Mouse (Mus musculus) CH12.LX (cell line): Measurements from ENCODE around the gene 4930505A04Rik.

Source experiments
- CHD1 ChIP-seq: IDR thresholded peaks from 2 replicates; pipeline ENCODE4 v1.6.1; 2012; ENCODE audit warnings: low read depth, low read length, improper control_type of control experiment, inconsistent platforms
- CHD2 ChIP-seq: IDR thresholded peaks from 2 replicates; pipeline ENCODE4 v1.6.1; 2011; ENCODE audit warnings: low read length, improper control_type of control experiment
- CTCF ChIP-seq, 2 experiments: IDR thresholded peaks in 1 of 2; conservative IDR thresholded peaks in 1 of 2; 2 replicates each; pipeline ENCODE4 v1.5.1; 2011 to 2012; ENCODE audit warnings: low read depth in 2 of 2, low read length in 2 of 2, improper control_type of control experiment in 1 of 2, inconsistent platforms in 1 of 2, mild to moderate bottlenecking in 1 of 2, moderate library complexity in 1 of 2
- EP300 ChIP-seq: IDR thresholded peaks from 2 replicates; pipeline ENCODE4 v1.6.1; 2011; ENCODE audit warnings: low read length, improper control_type of control experiment
- IRF4 ChIP-seq: IDR thresholded peaks from 2 replicates; pipeline ENCODE4 v1.6.1; 2014; ENCODE audit warnings: low read depth, mild to moderate bottlenecking, inconsistent platforms, low read length, improper control_type of control experiment
- MAFK ChIP-seq: IDR thresholded peaks from 2 replicates; pipeline ENCODE4 v1.6.1; 2011; ENCODE audit warnings: low read length, improper control_type of control experiment; ENCODE audit not compliant: insufficient replicate concordance
- MAX ChIP-seq: IDR thresholded peaks from 2 replicates; pipeline ENCODE4 v1.6.1; 2011; ENCODE audit warnings: low read length, improper control_type of control experiment
- MXI1 ChIP-seq: IDR thresholded peaks from 2 replicates; pipeline ENCODE4 v1.6.1; 2011; ENCODE audit warnings: mild to moderate bottlenecking, low read depth, low read length, improper control_type of control experiment
- POLR2AphosphoS2 ChIP-seq: IDR thresholded peaks from 2 replicates; pipeline ENCODE4 v1.6.1; 2011; ENCODE audit warnings: low read depth, low read length, improper control_type of control experiment
- RCOR1 ChIP-seq: conservative IDR thresholded peaks from 2 replicates; pipeline ENCODE4 v1.6.1; 2012; ENCODE audit warnings: low read depth, mild to moderate bottlenecking, inconsistent platforms, low read length, improper control_type of control experiment
- USF1 ChIP-seq: IDR thresholded peaks from 2 replicates; pipeline ENCODE4 v1.6.1; 2014; ENCODE audit warnings: low read depth, mild to moderate bottlenecking, inconsistent platforms, low read length, improper control_type of control experiment
- ZKSCAN1 ChIP-seq: IDR thresholded peaks from 2 replicates; pipeline ENCODE4 v1.6.1; 2012; ENCODE audit warnings: low read depth, inconsistent platforms, low read length, improper control_type of control experiment, borderline replicate concordance
- ZMIZ1 ChIP-seq: IDR thresholded peaks from 2 replicates; pipeline ENCODE4 v1.6.1; 2012; ENCODE audit warnings: low read depth, mild to moderate bottlenecking, inconsistent platforms, low read length, improper control_type of control experiment
- ZNF384 ChIP-seq: IDR thresholded peaks from 2 replicates; pipeline ENCODE4 v1.6.1; 2012; ENCODE audit warnings: low read depth, low read length, improper control_type of control experiment, inconsistent platforms

DNA sequence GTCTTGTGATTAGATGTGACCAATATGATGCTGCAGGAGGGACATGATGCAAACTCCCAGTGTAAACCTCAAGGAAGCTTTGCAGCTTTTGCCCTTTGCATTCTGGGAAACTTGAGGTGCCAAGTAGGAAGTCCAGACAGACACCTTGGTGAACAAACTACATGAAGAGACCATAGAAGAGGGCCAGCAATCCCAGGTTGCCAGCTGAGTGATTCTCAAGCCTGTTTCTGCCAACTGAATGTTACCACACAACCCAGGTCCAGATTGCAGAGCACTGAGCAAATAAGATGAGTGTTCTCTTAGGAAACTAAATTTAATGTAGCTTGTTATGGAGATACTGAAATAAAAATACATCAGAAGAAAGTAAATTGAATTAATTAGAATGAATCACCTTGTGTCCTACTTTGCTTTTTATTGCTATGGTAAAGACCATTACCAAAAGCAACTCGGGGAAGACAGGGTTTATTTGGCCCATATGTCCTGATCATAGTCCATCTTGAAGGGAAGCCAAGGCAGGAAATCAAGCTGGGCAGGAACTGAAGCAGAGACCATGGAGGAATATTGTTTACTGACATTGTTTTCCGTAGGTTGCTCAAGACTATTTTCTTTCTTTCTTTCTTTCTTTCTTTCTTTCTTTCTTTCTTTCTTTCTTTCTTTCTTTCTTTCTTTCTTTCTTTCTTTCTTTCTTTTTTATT is 38.2 kb downstream of the 4930505A04Rik start:
- no peak for TF ChIP-seq RCOR1
- TF ChIP-seq POLR2AphosphoS2: no peak
- TF ChIP-seq CTCF (conservative IDR thresholded peaks at IDR 0.05 in 1 of 2, IDR thresholded peaks at IDR 0.05 in 1 of 2; ENCODE audit: low read depth in 2 of 2, low read length in 2 of 2): no peak
- no peak for TF ChIP-seq EP300
- TF ChIP-seq ZMIZ1: no peak
- TF ChIP-seq MAFK: no peak
- TF ChIP-seq MXI1: no peak
- TF ChIP-seq CHD2: no peak
- TF ChIP-seq ZKSCAN1: no peak
- TF ChIP-seq ZNF384: no peak
- TF ChIP-seq CHD1: no peak
- no peak for TF ChIP-seq IRF4
- TF ChIP-seq USF1: no peak
- TF ChIP-seq MAX: no peak
